Mouse (Mus musculus) forebrain, embryonic 15.5 days (tissue): ENCODE data around the gene Nrap. TPM values are rescaled to one million over a fixed set of nuclear protein-coding genes. Genes with fewer than 3 reads are reported as not detected.
"Not testable (repeated sequence)": the region's sequence is repeated elsewhere in the genome, so short reads cannot be mapped to it uniquely, and the experiment has no call there.

Source experiments
- ATAC-seq: fragments of 200-750 bp; cut with Nextera tagmentation; replicated peaks from 2 replicates; pipeline ENCODE4 v1.8.0; 2017; ENCODE audit warnings: mild to moderate bottlenecking, moderate TSS enrichment, moderate library complexity
- H3K27ac ChIP-seq: fragments of 300-500 bp; sonication (generic); replicated peaks from 2 replicates; pipeline ENCODE4 v1.5.1; 2015; ENCODE audit warnings: mild to moderate bottlenecking, inconsistent platforms
- H3K27me3 ChIP-seq: fragments of 300-500 bp; sonication (generic); 2 replicates; pipeline ENCODE4 v1.6.1; 2015; ENCODE audit warnings: inconsistent platforms
- H3K36me3 ChIP-seq: fragments of 300-500 bp; sonication (generic); 2 replicates; pipeline ENCODE4 v1.6.1; 2015; ENCODE audit warnings: mild to moderate bottlenecking, inconsistent platforms
- H3K4me1 ChIP-seq: fragments of 300-500 bp; sonication (generic); 2 replicates; pipeline ENCODE4 v1.6.1; 2015; ENCODE audit warnings: inconsistent platforms
- H3K4me2 ChIP-seq: fragments of 300-500 bp; sonication (generic); replicated peaks from 2 replicates; pipeline ENCODE4 v1.6.1; 2015; ENCODE audit warnings: mild to moderate bottlenecking, inconsistent platforms
- H3K4me3 ChIP-seq: fragments of 300-500 bp; sonication (generic); 2 replicates; pipeline ENCODE4 v1.5.1; 2015; ENCODE audit warnings: mild to moderate bottlenecking, inconsistent platforms
- H3K9ac ChIP-seq: fragments of 300-500 bp; sonication (generic); replicated peaks from 2 replicates; pipeline ENCODE4 v1.6.1; 2015; ENCODE audit warnings: mild to moderate bottlenecking, inconsistent platforms
- H3K9me3 ChIP-seq: fragments of 300-500 bp; sonication (generic); 2 replicates; pipeline ENCODE4 v1.6.1; 2016; ENCODE audit warnings: inconsistent platforms
- WGBS: fragments of 180-500 bp; shearing (Covaris S2); methylation state at CpG from one replicate; pipeline ENCODE4 v1.1.7; 2015; ENCODE audit warnings: mixed read lengths; 5-methylcytosine and 5-hydroxymethylcytosine counted together
- polyA plus RNA-seq: library from polyadenylated mRNA; unstranded; fragments of >200 nt; fragmentation: Nextera tagmentation; extraction: Ambion mirVana; gene quantifications from 2 replicates; pipeline ENCODE4 v1.2.1, GENCODE M21; 2015

Gene Nrap
- polyA plus RNA-seq, 1 experiment from 2014 or later = 0.45 TPM

- Histone ChIP-seq H3K27me3 (no peaks in the 10 kb centered on the region), H3K9ac (no peak overlapping the region), H3K9me3 (no peaks in the 10 kb centered on the region), H3K4me1 (no peaks in the 10 kb centered on the region), H3K36me3 (no peaks in the 10 kb centered on the region), H3K4me3 (no peak overlapping the region), H3K27ac (no peak overlapping the region), H3K4me2 (no peak overlapping the region)
- WGBS = 89% methylated on average over 5 of the region's 5 CpGs
- no peak for ATAC-seq
Measured at GRCm38 (mm10) chr19:56373246-56373645, 16.6 kb downstream of the Nrap start.

GRCm38 (mm10) chr19:56372226-56372625 lies 17.6 kb downstream of the Nrap start:
- no peak overlapping the region for H3K4me2 ChIP-seq
- no peaks in the 10 kb centered on the region for H3K4me1 ChIP-seq
- no peak overlapping the region for H3K9ac ChIP-seq
- 28% methylated on average over 7 of the region's 7 CpGs for WGBS
- no peak overlapping the region for H3K4me3 ChIP-seq
- no peak for ATAC-seq
- H3K9me3 ChIP-seq = no peaks in the 10 kb centered on the region
- no peaks in the 10 kb centered on the region for H3K36me3 ChIP-seq
- no peaks in the 10 kb centered on the region for H3K27me3 ChIP-seq
- H3K27ac ChIP-seq = no peak overlapping the region

GRCm38 (mm10) chr19:56370389-56371150 lies 19.3 kb downstream of the Nrap start:
- 90% methylated on average over 6 of the region's 6 CpGs for WGBS
- H3K27ac ChIP-seq = no peak overlapping the region
- H3K9ac ChIP-seq = no peak overlapping the region
- ATAC-seq = no peak
- no peaks in the 10 kb centered on the region for H3K27me3 ChIP-seq
- H3K9me3 ChIP-seq = no peaks in the 10 kb centered on the region
- no peak overlapping the region for H3K4me2 ChIP-seq
- H3K36me3 ChIP-seq = no peaks in the 10 kb centered on the region
- no peaks in the 10 kb centered on the region for H3K4me1 ChIP-seq
- no peak overlapping the region for H3K4me3 ChIP-seq

- Histone ChIP-seq H3K4me3 (no peak overlapping the region), H3K36me3 (no peaks in the 10 kb centered on the region), H3K9me3 (no peaks in the 10 kb centered on the region), H3K27me3 (no peaks in the 10 kb centered on the region), H3K9ac (no peak overlapping the region), H3K4me2 (no peak overlapping the region), H3K27ac (no peak overlapping the region), H3K4me1 (no peaks in the 10 kb centered on the region)
- WGBS = 94% methylated on average over 7 of the region's 7 CpGs
- no peak for ATAC-seq
Measured at GRCm38 (mm10) chr19:56368912-56369311, 20.9 kb downstream of the Nrap start.

GRCm38 (mm10) chr19:56367778-56368177 lies 22.1 kb downstream of the Nrap start:
- WGBS = 91% methylated on average over 7 of the region's 7 CpGs
- H3K9ac ChIP-seq = no peak overlapping the region
- H3K27me3 ChIP-seq = no peaks in the 10 kb centered on the region
- H3K4me2 ChIP-seq = no peak overlapping the region
- ATAC-seq = no peak
- H3K27ac ChIP-seq = no peak overlapping the region
- H3K4me3 ChIP-seq = no peak overlapping the region
- H3K9me3 ChIP-seq = no peaks in the 10 kb centered on the region
- no peaks in the 10 kb centered on the region for H3K36me3 ChIP-seq
- no peaks in the 10 kb centered on the region for H3K4me1 ChIP-seq

GRCm38 (mm10) chr19:56366625-56367024 lies 23.2 kb downstream of the Nrap start:
- H3K27me3 ChIP-seq = no peaks in the 10 kb centered on the region
- no peak overlapping the region for H3K4me3 ChIP-seq
- H3K4me2 ChIP-seq = no peak overlapping the region
- H3K9me3 ChIP-seq = no peaks in the 10 kb centered on the region
- H3K27ac ChIP-seq = no peak overlapping the region
- no peak overlapping the region for H3K9ac ChIP-seq
- no peak for ATAC-seq
- 84% methylated on average over 9 of the region's 9 CpGs for WGBS
- H3K4me1 ChIP-seq = no peaks in the 10 kb centered on the region
- no peaks in the 10 kb centered on the region for H3K36me3 ChIP-seq

GRCm38 (mm10) chr19:56366168-56366567 lies 23.7 kb downstream of the Nrap start:
- 84% methylated on average over 11 of the region's 11 CpGs for WGBS
- Histone ChIP-seq H3K27ac (no peak overlapping the region), H3K27me3 (no peaks in the 10 kb centered on the region), H3K9me3 (no peaks in the 10 kb centered on the region), H3K9ac (no peak overlapping the region), H3K4me3 (no peak overlapping the region), H3K36me3 (no peaks in the 10 kb centered on the region), H3K4me2 (no peak overlapping the region), H3K4me1 (no peaks in the 10 kb centered on the region)
- no peak for ATAC-seq

- 78% methylated on average over 8 of the region's 8 CpGs for WGBS
- H3K4me2 ChIP-seq = no peak overlapping the region
- no peak overlapping the region for H3K9ac ChIP-seq
Measured at GRCm38 (mm10) chr19:56364563-56364962, 25.3 kb downstream of the Nrap start.

GRCm38 (mm10) chr19:56363721-56364460 lies 25.9 kb downstream of the Nrap start:
- Histone ChIP-seq H3K9ac (no peak overlapping the region), H3K4me3 (no peak overlapping the region), H3K27ac (no peak overlapping the region), H3K27me3 (no peaks in the 10 kb centered on the region), H3K9me3 (no peaks in the 10 kb centered on the region), H3K4me2 (no peak overlapping the region), H3K36me3 (no peaks in the 10 kb centered on the region), H3K4me1 (no peaks in the 10 kb centered on the region)
- ATAC-seq = no peak
- 55% methylated on average over 15 of the region's 15 CpGs for WGBS

More at GRCm38 (mm10) chr19:56364563-56364962, 25.3 kb downstream of the Nrap start:
- Histone ChIP-seq H3K27me3 (no peaks in the 10 kb centered on the region), H3K4me3 (no peak overlapping the region), H3K36me3 (no peaks in the 10 kb centered on the region), H3K9me3 (no peaks in the 10 kb centered on the region), H3K27ac (no peak overlapping the region), H3K4me1 (no peaks in the 10 kb centered on the region)
- no peak for ATAC-seq

GRCm38 (mm10) chr19:56358890-56359289 lies 30.9 kb downstream of the Nrap start:
- Histone ChIP-seq H3K9me3 (no peaks in the 10 kb centered on the region), H3K36me3 (no peaks in the 10 kb centered on the region), H3K27ac (no peak overlapping the region), H3K4me2 (no peak overlapping the region), H3K27me3 (no peaks in the 10 kb centered on the region), H3K4me1 (peaks cover 7% of the 10 kb centered on the region), H3K4me3 (no peak overlapping the region), H3K9ac (no peak overlapping the region)
- WGBS = 75% methylated on average over 2 of the region's 2 CpGs
- no peak for ATAC-seq

- WGBS = 73% methylated on average over 2 of the region's 2 CpGs
- H3K9me3 ChIP-seq, H3K4me2 ChIP-seq, H3K9ac ChIP-seq, H3K4me3 ChIP-seq, ATAC-seq, H3K27me3 ChIP-seq, H3K27ac ChIP-seq, H3K4me1 ChIP-seq, H3K36me3 ChIP-seq: not testable (repeated sequence)
Measured at GRCm38 (mm10) chr19:56357374-56357708, 32.5 kb downstream of the Nrap start.

- Histone ChIP-seq H3K27me3 (no peaks in the 10 kb centered on the region), H3K36me3 (no peaks in the 10 kb centered on the region), H3K4me3 (no peak overlapping the region), H3K9ac (no peak overlapping the region), H3K4me1 (peaks cover 7% of the 10 kb centered on the region), H3K4me2 (0 out of 2 replicates have a peak overlapping the region, but pooled peaks have one; percentile 8), H3K9me3 (no peaks in the 10 kb centered on the region), H3K27ac (no peak overlapping the region)
- ATAC-seq = no peak
- WGBS = 21% methylated on average over 17 of the region's 17 CpGs
Measured at GRCm38 (mm10) chr19:56356480-56357373, 33.1 kb downstream of the Nrap start.
